ENCODE assay signal across 18 mouse cellular contexts in the genomic region with DNA sequence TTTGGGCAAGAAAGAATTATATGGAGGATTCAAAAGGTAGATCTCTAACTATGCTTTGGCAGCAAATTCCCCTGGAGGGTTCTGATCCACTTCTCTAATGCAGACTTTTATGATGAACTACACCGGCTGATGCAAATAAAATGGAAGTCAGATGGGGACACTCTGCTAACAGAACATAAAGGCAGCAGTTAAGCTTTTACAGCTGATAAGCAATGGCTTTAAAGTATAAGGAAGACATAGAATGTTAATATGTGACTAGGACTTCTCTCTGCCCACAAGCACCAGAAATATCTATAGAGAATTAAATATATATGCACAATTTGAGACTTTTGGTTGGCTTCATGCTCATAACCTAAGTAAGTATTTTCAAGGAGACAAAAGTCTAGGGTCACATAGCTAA.
DNase-seq lines count a peak whose midpoint lies in the region; ATAC-seq and TF ChIP-seq lines count a peak whose summit lies in the region.
"Had no signal": no experiment of that assay in that cellular context is flagged by ENCODE, and none has a peak within 500 bp of the region (broad histone marks: within the 10 kb centered on the region; RNA-seq: fewer than 3 reads in every experiment).

No protein-coding gene starts in this region.

- no peak for DNase-seq in hindbrain, embryonic 10.5 days (ENCODE audit: low spot score)
- DNase-seq in left cerebral cortex, adult 2 months (ENCODE audit: extremely low spot score in 1 of 2, low spot score in 2 of 2): no peak
- DNase-seq in left cerebral cortex, postnatal 36 days (ENCODE audit: low spot score in 2 of 2): no peak
- no peak for DNase-seq in c-Kit-positive CD71-positive TER-119-positive erythroid progenitor cells, embryonic 14.5 days (ENCODE audit: low spot score)
- DNase-seq: adrenal gland, postnatal 10 days; cerebellum, adult 11-12 months; gastrocnemius, postnatal 36 days; heart, postnatal 4 days had no signal

- no peak for TF ChIP-seq CTCF in left cerebral cortex, adult 2 months (IDR thresholded peaks at IDR 0.05)

- no peaks in the 10 kb centered on the region for H3K36me3 ChIP-seq in hindbrain, embryonic 12.5 days
- H3K36me3 ChIP-seq in hindbrain, embryonic 10.5 days: peaks cover 14% of the 10 kb centered on the region
- H3K36me3 ChIP-seq in forebrain, embryonic 12.5 days (replicated peaks): no peaks in the 10 kb centered on the region
- H3K36me3 ChIP-seq in intestine, embryonic 16.5 days (ENCODE audit: control insufficient read depth, insufficient read depth, low read length): no peaks in the 10 kb centered on the region
- H3K36me3 ChIP-seq: heart, embryonic 15.5 days; liver, embryonic 15.5 days had no signal

- no peak overlapping the region for H3K9ac ChIP-seq in hindbrain, embryonic 12.5 days
- no peak overlapping the region for H3K9ac ChIP-seq in forebrain, embryonic 12.5 days
- H3K9ac ChIP-seq in intestine, embryonic 16.5 days (ENCODE audit: low read depth, low read length): no peak overlapping the region
- H3K9ac ChIP-seq: heart, embryonic 15.5 days; limb, embryonic 15.5 days; liver, embryonic 15.5 days had no signal

- 74% methylated on average over 1 of the region's 1 CpGs for WGBS in hindbrain, embryonic 12.5 days
- 86% methylated on average over 1 of the region's 1 CpGs for WGBS in hindbrain, embryonic 10.5 days
- WGBS in forebrain, embryonic 12.5 days: 50% methylated on average over 1 of the region's 1 CpGs
- 61% methylated on average over 1 of the region's 1 CpGs for WGBS in intestine, embryonic 16.5 days

- H3K27ac ChIP-seq in hindbrain, embryonic 12.5 days: peak overlapping the region; percentile 48
- H3K27ac ChIP-seq in hindbrain, embryonic 10.5 days: no peak overlapping the region
- peak overlapping the region; percentile 36; the same call in 1 of the 2 replicates for H3K27ac ChIP-seq in left cerebral cortex, adult 2 months
- peak overlapping the region; percentile 76 for H3K27ac ChIP-seq in forebrain, embryonic 12.5 days
- no peak overlapping the region for H3K27ac ChIP-seq in intestine, embryonic 16.5 days (ENCODE audit: low read length)
- H3K27ac ChIP-seq: heart, embryonic 15.5 days; limb, embryonic 15.5 days; liver, embryonic 15.5 days had no signal

- H3K9me3 ChIP-seq in hindbrain, embryonic 12.5 days (replicated peaks): no peaks in the 10 kb centered on the region
- H3K9me3 ChIP-seq in hindbrain, embryonic 10.5 days: no peaks in the 10 kb centered on the region
- H3K9me3 ChIP-seq in forebrain, embryonic 12.5 days: no peaks in the 10 kb centered on the region
- H3K9me3 ChIP-seq in intestine, embryonic 16.5 days (ENCODE audit: control insufficient read depth, low read length): no peaks in the 10 kb centered on the region
- H3K9me3 ChIP-seq: heart, embryonic 15.5 days; limb, embryonic 15.5 days; liver, embryonic 15.5 days had no signal

- intact Hi-C loops in left cerebral cortex, adult 2 months (cut with DNase I): loop anchor here (10.0 kb wide), 1 partner anchor 583 kb away; no protein-coding TSS in a partner anchor
- intact Hi-C loops in left cerebral cortex, postnatal 36 days (cut with DNase I): loop anchor here (5.0 kb wide), 1 partner anchor 80 kb away; a partner anchor contains a TSS

- peaks cover 39% of the 10 kb centered on the region for H3K4me1 ChIP-seq in hindbrain, embryonic 12.5 days
- peaks cover 49% of the 10 kb centered on the region for H3K4me1 ChIP-seq in hindbrain, embryonic 10.5 days (replicated peaks)
- H3K4me1 ChIP-seq in forebrain, embryonic 12.5 days: peaks cover 76% of the 10 kb centered on the region
- H3K4me1 ChIP-seq in intestine, embryonic 16.5 days (ENCODE audit: control insufficient read depth, insufficient read depth, low read length): peaks cover 7% of the 10 kb centered on the region; the same call in 1 of the 2 replicates
- H3K4me1 ChIP-seq: liver, embryonic 15.5 days had no signal

- no peak overlapping the region for H3K4me2 ChIP-seq in hindbrain, embryonic 12.5 days (replicated peaks)
- peak overlapping the region; percentile 15; the same call in 1 of the 2 replicates for H3K4me2 ChIP-seq in forebrain, embryonic 12.5 days
- H3K4me2 ChIP-seq in intestine, embryonic 16.5 days (ENCODE audit: low read depth, low read length): no peak overlapping the region
- H3K4me2 ChIP-seq: heart, embryonic 15.5 days; limb, embryonic 15.5 days; liver, embryonic 15.5 days had no signal

- no peak for ATAC-seq in hindbrain, embryonic 12.5 days (ENCODE audit: low FRiP score)
- no peak for ATAC-seq in forebrain, embryonic 12.5 days (ENCODE audit: low FRiP score)
- ATAC-seq in intestine, embryonic 16.5 days: peak; percentile 81
- ATAC-seq: activated CD4-positive, CD25-positive, alpha-beta regulatory T cell, adult 4 months; CD4-positive, CD25-positive, alpha-beta regulatory T cell, adult 4 months; lung, postnatal 0 days had no signal

- H3K27me3 ChIP-seq in hindbrain, embryonic 12.5 days: no peaks in the 10 kb centered on the region
- H3K27me3 ChIP-seq in hindbrain, embryonic 10.5 days (ENCODE audit: insufficient read depth, poor library complexity, severe bottlenecking): no peaks in the 10 kb centered on the region
- no peaks in the 10 kb centered on the region for H3K27me3 ChIP-seq in forebrain, embryonic 12.5 days
- H3K27me3 ChIP-seq in intestine, embryonic 16.5 days (replicated peaks; ENCODE audit: control insufficient read depth, insufficient read depth, low read length): no peaks in the 10 kb centered on the region
- H3K27me3 ChIP-seq: heart, embryonic 15.5 days; limb, embryonic 15.5 days; liver, embryonic 15.5 days; Patski had no signal

- H3K4me3 ChIP-seq in hindbrain, embryonic 12.5 days: no peak overlapping the region
- no peak overlapping the region for H3K4me3 ChIP-seq in hindbrain, embryonic 10.5 days
- no peak overlapping the region for H3K4me3 ChIP-seq in left cerebral cortex, adult 2 months
- no peak overlapping the region for H3K4me3 ChIP-seq in forebrain, embryonic 12.5 days (replicated peaks)
- no peak overlapping the region for H3K4me3 ChIP-seq in intestine, embryonic 16.5 days (ENCODE audit: low read length)
- H3K4me3 ChIP-seq: heart, embryonic 15.5 days; limb, embryonic 15.5 days; liver, embryonic 15.5 days had no signal

Comparison
In these comparisons a context has a peak if more than half of its experiments do, and no peak if none do; other contexts are left out.
1. H3K27ac ChIP-seq: peak in hindbrain, embryonic 12.5 days (single experiment), left cerebral cortex, adult 2 months (single experiment) and forebrain, embryonic 12.5 days (single experiment); none in hindbrain, embryonic 10.5 days (single experiment) and intestine, embryonic 16.5 days (single experiment).